Mouse (Mus musculus) cerebellum, adult 2 months (tissue): ENCODE measurements at regions not wholly inside any gene's neighbourhood (a gene's known extent, or its start where the extent isn't known, plus 50 kb on each side); places are given as distances from the start of the nearest gene placed in this dataset.

ENCODE experiments used
- CTCF ChIP-seq: fragments of 200-500 bp; IDR thresholded peaks from 2 replicates; pipeline ENCODE4 v1.5.1; 2011; ENCODE audit warnings: low read depth, mild to moderate bottlenecking, control low read depth, low read length, moderate library complexity, borderline replicate concordance; ENCODE audit not compliant: insufficient read depth
- POLR2A ChIP-seq: fragments of 200-500 bp; IDR thresholded peaks from 2 replicates; pipeline ENCODE4 v1.6.1; 2011; ENCODE audit warnings: low read length, control low read depth, borderline replicate concordance; ENCODE audit not compliant: insufficient read depth

- TF ChIP-seq CTCF (no peak), POLR2A (no peak)
These were observed 126.1 kb upstream of the Reg3b start for GRCm38 (mm10) chr6:78244404-78244803.
